Mouse (Mus musculus) liver, postnatal 0 days (tissue): Measurements from ENCODE around the gene Arl6.

ENCODE experiments used
- CTCF ChIP-seq: sonication (generic); IDR thresholded peaks from 2 replicates; pipeline ENCODE4 v1.5.1; 2016; ENCODE audit warnings: antibody characterized with exemption, low read depth
- EP300 ChIP-seq: IDR thresholded peaks from 2 replicates; pipeline ENCODE4 v1.6.1; 2016; ENCODE audit warnings: antibody characterized with exemption, low read depth, mild to moderate bottlenecking

DNA sequence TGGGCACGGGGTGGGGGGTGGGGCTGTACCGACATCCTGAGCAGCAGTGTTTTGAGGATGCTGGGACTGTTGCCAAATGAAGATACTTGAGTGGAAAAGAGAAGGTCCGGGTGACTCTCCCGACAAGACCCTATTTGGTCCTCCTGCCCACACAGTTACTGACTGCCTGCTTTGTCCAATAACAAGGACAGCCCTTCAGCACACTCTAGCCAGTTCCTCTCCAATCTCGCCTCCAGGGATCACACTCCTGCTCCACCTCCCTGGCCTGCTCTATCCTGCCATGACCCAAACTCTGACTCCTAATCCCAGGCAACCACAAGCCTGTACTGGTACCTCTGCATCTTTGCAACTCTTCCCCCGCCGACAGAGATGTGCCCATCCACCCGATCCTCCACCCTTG is 69.4 kb downstream of the Arl6 start:
- TF ChIP-seq CTCF = no peak
- no peak for TF ChIP-seq EP300
